Mouse (Mus musculus): ENCODE data around the gene Afg1l. TPM values are rescaled to one million over a fixed set of nuclear protein-coding genes. Genes with fewer than 3 reads are reported as not detected.
A peak's percentile ranks its signal among the peaks of the same experiment; 100 is the strongest.

Afg1l gene
- total RNA-seq, 2 experiments from 2014 or later: 14.6 to 15.3 TPM

DNA sequence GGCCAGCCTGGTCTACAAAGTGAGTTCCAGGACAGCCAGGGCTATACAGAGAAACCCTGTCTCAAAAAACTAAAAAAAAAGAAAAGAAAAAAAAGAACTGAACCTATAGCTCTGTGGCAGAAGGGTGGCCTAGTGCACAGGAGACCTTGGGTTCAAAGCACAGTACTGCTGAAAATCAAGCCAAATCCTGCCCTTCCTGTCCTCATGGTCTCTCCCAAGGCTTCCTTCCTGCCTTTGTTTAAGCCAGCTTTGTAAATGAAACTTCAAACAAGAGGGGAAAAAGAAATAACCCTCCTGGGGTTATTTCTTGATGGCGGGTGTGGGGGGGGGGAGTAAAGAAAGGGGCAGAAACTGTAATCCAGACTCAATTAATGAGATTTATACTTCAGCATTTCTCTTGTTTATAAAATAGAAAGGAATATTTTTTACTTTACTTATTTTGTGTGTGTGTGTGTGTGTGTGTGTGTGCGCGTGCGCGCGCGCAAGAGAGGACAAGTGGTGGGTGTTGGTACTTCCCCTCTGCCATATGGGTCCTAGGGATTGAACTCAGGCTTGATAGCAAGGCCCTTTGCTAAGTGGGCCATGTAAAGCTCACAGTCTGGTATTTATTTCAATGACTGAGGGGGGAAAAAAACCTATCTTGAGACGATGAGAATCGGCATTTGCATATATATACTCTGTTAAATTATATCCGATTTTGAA, 1.4 kb downstream of the Afg1l start:
- no peak for DNase-seq

DNA sequence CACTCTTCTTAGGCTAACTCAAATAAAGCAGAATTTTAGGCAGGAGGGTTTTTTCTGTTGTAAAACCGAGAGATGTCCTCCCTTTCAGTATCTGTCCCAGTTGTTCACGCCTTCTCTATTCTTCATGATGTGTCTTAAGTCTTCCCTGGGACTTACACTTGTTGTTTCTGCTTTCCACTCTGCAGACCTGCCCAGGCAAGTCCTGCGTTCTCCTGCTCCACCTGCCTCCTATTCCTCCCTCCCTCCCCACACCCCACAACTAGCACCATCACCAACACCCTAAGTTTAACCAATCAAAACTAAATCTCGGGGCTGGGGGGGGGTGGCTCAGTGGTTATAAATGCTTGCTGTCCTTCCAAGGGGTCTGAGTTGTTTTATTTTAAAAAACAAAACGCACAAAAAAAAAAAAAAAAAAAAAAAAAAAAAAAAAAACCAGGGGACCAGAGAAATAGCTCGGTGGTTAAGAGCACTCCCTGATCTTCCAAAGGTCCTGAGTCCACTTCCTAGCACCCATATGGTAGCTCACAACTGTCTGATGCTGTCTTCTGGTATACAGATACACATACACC, 3.3 kb downstream of the Afg1l start:
- DNase-seq: no peak

DNA sequence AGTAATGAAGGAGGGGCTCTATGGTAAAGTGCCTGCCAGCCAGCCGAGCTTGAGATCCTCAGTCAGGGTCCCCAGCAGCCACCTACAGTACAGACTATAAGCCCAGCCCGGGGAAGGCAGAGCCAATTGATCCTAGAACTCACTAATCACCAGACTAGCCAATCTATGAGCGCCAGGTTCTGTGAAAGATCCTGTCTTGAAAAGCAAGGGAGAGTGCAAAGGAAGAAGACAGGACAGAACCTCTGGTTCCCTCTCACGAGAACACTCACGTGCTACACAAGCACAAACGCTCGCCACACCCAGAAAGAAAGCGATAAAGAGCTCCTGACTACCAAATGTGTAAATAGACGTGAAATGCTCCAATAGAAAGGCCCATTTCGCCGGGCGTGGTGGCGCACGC, 13.6 kb downstream of the Afg1l start:
- no peak for DNase-seq

DNA sequence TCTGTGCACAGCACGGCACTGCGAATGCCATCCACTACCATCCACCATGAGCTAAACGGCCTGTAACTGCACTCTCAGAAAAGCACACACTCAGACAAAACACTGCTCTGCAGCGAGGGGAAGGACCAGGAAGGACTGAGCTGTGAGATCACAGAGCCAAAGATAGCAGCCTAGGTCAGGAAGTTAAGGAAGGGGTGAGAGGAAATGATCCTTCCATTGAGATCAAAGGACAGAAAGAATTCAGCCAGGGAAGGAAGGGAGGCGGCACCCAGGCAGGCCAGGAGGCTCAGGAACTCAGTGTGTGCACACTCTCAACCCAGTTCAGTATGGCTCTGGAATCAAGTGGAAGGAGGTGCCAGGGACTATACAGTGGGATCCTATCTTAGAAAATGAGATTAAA, 14.1 kb downstream of the Afg1l start:
- DNase-seq: no peak

DNA sequence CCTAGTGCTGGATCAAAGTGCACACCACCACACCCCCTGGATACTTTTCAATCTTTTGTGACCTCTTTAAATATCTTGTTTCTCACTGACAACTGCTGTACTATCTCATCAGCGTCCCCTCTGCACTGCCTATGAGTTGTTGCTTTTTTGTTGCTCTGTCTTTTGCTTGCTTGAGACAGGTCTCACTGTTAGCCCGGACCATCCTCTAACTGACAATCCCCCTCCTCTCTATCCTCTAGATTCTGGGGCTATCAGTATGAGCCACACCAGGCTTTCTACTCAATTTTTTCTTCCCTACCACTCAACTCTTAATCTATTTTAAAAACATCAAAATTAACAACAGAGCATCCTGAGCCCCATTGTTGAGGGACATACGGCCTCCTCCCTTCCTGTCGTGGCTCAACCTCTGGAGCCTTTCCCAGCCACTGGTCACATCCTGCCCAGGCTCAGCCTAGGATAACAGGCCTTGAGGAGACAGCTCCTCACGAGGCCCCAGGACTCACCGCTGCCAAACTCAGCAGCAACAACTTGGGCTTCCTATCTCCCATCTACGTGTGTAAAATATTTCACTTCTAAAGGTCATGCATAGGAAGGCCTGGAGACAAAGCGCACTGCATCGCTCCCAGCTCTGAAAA, 20.7 kb downstream of the Afg1l start:
- no peak for DNase-seq

DNA sequence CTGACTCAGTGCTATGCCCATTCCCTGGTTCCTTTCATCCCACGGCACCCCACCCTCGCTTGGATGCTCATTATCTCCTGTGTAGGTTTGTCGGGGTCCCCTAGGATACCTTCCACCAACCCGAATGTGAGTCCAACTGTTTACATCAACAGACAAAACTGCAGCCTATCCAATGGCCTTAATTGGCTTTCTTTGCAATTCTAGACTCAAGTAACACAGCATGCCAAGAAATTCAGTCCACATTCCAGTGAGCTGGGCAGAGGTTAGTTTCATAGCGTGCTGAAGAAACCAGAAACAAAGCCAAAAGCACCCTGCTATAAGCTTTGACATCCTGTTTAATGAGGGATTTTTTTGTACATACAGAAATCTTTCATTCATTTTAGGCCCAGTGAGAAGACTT, 22.4 kb downstream of the Afg1l start:
- no peak for DNase-seq

DNA sequence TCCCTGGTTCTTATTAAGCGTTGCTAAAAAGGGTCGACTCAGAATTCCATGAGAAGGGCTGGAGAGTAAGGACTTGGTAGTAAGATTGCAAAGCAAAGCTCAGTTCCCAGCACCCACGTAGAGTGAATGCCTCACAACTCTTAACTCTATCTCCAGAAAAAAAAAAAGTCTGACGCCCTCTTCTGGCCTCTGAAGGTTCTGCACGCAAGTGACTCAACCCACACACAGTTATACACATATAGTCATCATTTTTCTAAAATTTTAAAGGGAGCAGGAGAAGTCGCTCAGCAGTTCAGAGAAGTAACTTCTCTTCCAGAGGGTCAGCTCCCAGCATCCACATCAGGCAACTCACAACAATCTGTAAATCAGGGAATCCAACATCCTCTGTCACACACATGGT, 23.7 kb downstream of the Afg1l start:
- DNase-seq: no peak

DNA sequence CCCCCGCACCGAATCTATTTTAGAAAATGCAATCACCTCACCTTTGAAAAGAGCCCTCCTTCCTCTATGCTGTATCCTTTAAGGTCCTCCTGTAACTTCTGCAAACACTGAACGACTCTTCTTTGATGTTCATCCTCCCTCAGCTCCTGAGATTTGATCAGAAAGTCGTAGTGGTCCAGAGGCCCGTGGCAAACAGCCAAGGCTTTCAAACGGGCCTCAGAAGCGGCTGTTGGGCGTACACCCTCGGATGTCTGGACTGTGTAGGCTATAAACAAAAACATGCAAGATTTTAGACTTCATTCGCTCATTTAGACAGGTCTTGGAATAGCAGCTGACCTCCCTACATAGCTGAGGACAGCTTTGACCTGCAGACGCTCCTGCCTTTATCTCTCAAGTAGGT, 24.1 kb downstream of the Afg1l start:
- DNase-seq: no peak

DNA sequence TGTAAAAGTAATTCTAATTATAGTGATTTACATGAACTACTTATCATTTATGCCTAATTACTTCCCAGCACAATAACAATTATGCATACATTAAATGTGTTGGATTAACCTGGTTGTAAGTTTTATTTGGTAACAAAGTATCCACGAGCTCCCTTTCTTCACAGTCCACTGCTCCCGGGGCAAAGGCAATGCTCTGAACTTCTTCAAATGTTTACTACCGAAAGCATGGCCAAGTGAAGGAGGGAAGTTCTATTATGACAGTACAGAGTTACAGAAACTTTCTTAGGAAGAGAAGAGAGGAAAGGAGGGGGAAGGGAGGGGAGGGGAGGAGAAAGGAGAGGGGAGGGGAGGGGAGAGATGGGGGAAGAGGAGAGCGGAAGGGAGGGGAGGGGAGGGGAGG, 28.7 kb downstream of the Afg1l start:
- DNase-seq: no peak

DNA sequence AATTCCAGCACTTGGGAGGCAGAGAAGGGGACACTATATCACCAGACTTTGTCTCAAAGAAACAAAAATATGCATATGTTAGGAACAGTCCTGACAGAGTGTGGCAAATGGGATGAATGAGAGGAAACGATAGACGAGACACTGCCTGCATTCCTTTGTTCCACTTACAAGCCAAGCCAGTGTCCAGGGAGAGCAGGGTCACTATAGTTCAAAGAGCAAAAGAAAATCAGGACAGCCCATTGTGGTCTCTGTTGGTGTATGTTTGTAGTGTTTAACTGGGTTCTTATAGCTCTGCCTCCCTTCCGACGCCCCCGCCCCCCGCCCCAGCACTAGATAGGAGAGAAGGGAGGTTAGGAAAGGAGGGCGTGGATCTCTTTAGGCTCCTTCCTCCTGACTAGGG, 30.0 kb downstream of the Afg1l start:
- DNase-seq: no peak

DNA sequence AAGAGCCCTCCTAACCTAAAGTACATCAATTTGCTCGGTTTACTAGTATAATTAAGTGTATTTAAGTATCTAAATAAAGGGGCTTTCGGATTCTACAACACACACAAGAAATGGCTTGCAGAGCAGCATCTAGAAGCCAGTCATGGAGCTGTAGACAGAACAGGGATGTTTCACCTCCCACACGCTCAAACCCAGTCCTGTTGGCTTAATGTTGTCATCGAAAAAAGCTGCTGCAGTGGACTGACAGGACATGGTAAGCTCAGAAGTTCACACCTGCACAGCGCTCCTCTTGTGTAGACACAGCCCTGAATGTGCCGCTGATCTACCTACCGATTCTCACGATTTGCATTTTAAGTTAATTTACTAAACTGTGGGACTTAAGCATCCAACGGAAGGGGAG, 32.2 kb downstream of the Afg1l start:
- no peak for DNase-seq

DNA sequence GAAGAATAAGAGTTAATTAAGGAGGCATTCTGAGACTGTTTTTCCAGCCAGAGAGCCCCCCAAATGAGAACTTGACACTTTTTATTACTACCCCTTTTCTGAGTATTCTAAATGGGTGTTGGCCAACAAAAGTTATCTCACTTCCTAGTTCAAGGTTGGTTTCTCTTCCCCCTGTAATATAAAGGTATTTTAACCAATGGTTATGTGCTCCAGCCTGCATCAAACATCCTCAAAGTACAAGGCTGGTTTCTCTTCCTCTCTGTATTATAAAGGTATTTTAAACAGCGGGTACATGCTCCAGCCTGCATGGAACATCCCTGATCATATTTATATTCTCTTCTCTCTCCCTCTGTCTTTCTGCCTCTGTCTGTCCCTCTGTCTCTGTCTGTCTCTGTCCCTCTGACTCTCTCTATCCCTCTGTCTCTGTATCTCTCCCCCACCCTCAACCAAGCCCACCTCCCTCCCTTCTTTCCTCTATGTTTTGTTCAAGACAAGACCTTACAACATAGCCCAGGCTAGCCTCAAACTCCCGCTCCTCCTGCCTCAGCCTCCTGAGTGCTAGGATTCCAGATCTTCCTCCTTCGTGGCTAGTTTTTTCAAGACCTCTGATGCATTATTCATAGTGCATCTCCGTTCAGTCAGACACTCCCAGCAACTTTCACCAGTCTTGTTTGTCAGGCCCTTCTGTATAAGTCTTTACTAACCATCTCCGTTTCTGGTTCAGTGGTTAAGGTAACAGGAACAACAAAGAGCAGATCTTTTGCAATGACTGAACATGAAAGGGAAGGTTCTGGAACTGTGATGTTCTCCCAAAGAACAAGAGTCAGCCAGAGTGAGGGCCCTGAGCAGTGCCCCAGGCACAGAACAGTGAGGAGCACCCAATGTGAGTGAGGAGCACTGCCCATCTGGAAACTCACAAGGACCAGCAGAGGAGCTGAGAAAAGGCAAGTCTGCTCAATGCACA, 41.2 kb downstream of the Afg1l start:
- DNase-seq: no peak

DNA sequence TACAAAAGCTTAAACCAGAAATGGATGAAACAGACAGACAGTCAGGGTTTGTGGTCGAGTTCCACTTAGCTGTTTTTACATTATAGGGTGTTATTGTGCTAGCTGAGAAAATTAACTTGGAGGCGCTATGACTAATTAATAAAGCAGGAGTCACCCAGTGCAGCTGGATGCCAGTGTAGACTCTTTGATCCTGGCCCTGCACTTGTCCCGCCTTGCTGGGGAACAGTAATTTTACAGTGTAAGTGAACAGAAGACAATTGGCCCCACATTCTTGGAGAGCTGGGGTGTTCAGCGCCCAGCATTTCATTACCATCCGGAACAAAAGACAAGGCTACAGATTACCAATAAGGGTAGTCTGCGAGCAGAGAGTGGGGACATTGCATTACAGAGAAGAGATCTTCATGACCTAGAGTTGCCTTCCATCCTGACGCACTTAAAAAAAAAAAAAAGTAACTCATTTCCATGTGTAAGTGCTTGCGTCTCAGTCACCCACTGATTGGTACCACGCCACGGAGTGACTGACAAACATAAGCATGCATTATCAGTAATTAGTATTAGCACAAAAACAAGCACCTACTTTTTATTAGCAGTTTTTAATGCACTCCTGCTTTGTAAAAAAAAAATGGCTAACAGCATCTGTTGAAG, 60.7 kb downstream of the Afg1l start:
- DNase-seq: peak in 1 of 2 experiments; percentile 7

DNA sequence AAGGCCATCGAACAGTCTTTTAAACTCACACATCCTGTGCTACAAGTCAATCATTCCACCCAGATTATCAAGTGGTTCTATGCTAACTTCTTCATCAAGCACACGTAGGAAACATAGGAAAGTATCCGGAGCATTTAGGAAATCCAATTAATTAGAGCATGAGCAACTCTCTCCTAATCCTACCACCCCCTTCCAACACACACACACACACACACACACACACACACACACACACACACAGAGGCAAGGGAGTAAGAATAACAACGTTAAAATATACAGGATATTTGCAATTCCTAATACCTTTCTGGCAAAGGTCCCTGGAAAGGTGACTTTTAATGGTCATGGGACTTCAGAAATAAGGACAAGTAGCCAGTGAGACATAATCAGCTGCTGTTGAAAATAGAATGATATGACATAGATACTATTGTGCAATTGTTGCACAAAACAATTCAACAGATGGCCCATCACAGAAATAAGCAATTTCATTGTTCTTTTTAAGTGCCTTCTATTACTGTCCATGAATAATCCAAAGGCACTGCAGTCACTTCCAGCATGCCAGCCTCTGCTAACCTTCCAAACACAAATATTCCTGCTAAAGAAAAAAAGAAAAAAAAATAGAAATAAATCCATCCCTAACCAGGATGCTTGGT, 62.4 kb downstream of the Afg1l start:
- no peak for DNase-seq

DNA sequence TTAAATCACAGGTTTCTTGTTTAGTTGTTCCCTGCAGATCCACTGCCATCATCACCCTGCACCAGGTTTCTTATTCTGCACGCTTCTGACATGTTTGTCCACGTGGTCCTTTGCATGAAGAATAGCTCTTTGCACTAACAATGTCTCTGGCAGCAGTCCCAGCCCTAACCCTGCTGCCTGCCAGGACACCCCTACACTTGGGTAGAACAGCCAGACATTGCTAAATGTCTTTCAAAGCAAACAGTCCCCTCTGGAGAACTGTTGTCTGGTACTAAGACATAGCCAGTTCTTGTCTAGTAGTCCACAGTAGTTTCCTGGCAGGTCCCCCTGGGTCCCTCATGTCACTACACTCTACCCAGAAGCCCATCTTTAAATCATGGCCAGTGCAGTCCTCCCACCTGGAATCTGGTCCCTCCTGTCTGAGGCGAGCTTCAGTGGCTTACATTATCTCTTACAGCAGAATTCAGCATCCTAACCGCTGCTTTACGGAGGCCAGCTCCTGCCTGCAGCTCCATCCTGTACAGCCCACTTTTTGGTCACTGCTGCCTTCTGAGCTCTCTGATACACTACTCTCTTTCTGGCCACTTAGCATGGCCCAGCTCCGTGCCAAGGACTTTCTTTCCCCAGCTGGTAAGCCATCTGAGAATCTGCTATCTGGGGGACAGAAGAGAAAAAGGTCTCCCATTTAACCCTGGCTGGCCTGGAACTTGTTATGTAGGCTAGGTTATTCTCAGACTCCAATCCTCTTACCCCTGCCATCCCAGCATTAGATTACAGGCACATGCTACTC, 67.4 kb downstream of the Afg1l start:
- peak; percentile 37 to 54 for DNase-seq

DNA sequence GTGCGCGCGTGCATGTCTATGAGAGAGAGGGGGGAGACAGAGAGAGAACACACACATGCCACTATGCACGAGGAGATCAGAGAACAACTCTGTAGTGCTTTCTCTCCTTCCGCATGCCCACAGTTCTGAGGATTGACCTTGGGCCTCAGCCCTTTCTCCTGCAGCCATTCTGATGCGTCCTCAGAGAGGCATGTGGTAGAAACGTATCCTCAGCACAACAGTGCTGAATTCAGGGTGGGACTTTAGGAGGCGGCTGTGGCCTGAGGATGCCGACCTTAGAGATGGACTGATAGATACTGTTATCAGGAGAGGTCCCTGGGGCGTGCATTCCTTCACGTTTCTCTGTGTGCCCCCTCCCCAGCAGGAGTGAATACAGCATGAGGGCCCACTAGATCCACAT, 87.9 kb downstream of the Afg1l start:
- no peak for DNase-seq

DNA sequence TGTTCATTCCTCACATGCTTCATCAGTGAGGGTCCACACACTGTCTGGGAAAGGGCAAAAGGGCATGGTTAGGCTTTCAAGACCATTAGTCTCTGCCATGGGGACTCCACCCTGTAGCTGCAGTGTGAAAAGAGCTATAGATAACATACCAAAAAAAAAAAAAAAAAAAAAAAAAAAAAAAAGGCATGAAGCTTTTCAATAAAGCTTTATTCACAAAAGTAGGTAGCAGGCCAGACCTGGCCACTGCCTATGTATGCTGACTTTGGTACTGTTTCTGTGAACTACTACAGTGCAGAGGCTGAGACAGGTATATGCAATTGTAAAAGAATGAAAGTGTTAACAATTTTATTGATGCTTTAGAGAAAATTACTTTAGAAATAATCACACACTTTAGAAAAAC, 90.2 kb downstream of the Afg1l start:
- DNase-seq: no peak

DNA sequence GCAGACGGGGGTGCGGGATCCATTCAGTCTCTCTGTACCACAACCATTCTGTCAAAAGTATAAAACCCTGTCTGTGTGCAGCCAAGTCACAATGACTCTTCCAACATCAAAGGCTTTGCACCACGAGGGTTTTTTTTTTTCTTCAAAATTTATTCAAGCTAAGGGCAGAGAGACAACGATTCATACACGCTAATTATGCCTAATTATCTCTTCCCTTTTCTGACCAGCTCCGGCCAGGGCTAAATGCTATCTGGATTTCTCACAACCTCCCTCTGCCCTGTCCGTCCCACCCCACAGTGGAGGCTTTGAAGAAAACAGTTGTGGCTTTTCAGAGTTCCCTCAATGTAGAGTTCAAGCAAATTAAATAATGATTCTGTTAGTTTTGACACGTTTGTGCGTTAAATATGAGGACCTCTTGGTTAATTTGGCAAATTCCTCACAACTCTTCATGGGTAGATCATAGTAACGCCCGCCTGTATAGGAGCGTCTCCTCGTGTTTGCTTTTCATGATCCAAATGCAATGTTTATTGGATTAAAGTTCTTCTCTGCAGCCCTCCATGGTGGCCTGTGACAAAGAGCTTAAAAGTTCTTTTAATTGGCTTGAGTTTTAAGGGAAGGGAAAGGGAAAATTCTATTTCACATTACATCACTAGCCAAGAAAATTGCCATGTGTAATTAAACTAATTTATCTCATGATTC, 93.3 kb downstream of the Afg1l start:
- DNase-seq: no peak

DNA sequence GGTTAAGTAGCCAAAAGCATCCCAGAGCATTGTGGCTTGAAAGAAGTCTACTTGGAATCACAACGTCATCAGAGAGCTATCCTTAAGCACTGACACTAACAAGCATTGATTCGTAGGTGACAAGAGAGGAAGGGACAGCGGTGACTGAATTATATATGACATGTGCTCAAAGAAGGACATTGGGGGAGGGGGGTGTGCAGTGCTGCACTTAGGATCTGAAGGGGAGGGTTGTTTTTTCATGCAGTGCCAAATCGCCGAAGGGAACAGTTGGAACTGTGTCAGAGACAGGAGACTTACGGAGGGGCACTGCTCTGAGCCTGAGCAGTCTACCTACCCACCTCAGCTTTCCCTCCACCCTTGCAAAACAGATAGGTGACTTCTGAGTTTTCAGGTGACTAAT, 94.7 kb downstream of the Afg1l start:
- DNase-seq: no peak

DNA sequence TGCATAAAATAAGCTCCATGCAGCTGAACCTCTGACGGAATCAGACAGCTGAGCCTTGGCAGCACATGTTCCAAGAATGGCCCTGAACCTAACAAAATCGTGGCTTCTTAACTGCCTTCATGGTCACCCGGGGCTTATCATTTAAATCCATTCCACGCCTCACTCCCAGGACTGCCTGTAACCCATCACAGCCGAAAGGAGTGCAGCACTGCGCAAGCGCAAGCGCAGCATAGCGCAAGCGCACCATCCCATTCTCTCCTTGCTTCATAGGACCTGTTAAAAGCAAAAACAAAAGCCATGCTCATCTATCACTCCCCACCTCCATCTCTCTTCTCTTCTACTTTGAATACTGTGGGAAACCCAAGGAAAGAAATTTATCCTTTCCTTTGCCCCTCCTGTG, 114.1 kb downstream of the Afg1l start:
- no peak for DNase-seq

DNA sequence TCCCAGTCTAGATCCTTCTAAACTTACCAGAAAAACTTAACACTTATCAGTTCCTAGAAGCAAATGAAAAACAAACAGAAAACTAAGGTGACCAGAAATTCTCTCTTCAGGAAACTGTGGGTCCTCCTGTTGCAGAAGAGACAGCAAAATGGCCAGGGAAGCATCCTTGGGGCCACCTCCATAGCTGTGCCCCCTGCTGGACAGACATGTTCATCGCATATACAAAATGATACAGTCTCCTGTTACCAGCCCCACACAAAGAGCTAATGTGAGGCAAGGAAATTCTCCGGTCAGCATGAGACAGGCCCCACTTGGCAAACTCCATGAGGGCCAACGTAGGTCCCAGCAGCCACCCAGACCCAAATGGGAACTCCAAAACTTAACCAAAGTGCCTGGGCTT, 122.4 kb downstream of the Afg1l start:
- DNase-seq: no peak

Data from layer of hippocampus, postnatal 36 days (tissue).